Comparison of ENCODE assay signal across 15 mouse cellular contexts in the genomic region with DNA sequence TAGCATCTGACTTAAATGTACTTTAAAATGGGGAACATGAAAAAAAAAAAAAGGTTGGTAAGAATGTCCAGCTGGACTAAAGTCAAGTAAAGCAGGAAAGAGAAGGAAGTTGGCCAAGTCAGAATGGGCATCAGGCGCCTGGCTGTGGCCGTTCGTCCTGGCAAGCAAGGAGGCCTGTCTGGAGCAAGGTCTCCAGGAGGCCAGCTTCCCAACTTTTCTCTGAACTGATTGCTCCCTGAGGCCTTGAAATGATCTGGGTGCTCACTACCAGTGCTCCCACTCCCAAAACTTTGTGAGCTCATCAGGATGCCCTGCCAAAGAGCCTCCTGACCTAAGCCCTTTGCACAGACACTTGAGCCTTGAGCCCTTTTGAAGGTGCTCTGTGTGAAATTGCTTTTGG.
DNase-seq lines count a peak whose midpoint lies in the region; ATAC-seq lines count a peak whose summit lies in the region.
"Had no signal": no experiment of that assay in that cellular context is flagged by ENCODE, and none has a peak within 500 bp of the region (broad histone marks: within the 10 kb centered on the region; RNA-seq: fewer than 3 reads in every experiment).

No protein-coding gene starts in this region.

- peak; percentile 7 for DNase-seq in gastrocnemius, adult 18-20 months (ENCODE audit: low spot score)
- no peak for DNase-seq in gastrocnemius, postnatal 4 days (ENCODE audit: low spot score in 2 of 2)
- peak; percentile 30 for DNase-seq in 3134 (ENCODE audit: extremely low read depth, insufficient read length, low spot score)
- peak; percentile 50 for DNase-seq in adrenal gland, postnatal 10 days
- peak; percentile 6 to 20 for DNase-seq in gastrocnemius, adult 8-10 months (ENCODE audit: low spot score in 2 of 2)
- no peak for DNase-seq in spleen, postnatal 4 days (ENCODE audit: low spot score in 2 of 2)
- DNase-seq: cerebellum, adult 9-10 months; kidney, adult 9 months; kidney, postnatal 14 days; lung, postnatal 4 days; midbrain, embryonic 14.5 days; right cerebral cortex, adult 18-20 months had no signal

- ATAC-seq in inflammation-experienced regulatory T-cells, adult 6 months = no peak
- ATAC-seq: activated CD4-positive, CD25-positive, alpha-beta regulatory T cell, adult 4 months; intestine, embryonic 15.5 days had no signal

Comparison
In these comparisons a context has a peak if more than half of its experiments do, and no peak if none do; other contexts are left out.
1. DNase-seq: peak in gastrocnemius, adult 18-20 months (single experiment), 3134 (single experiment), adrenal gland, postnatal 10 days (single experiment) and gastrocnemius, adult 8-10 months (2 of 2); none in gastrocnemius, postnatal 4 days (0 of 2) and spleen, postnatal 4 days (0 of 2).